Mouse (Mus musculus) CD4-positive, CD25-positive, alpha-beta regulatory T cell, adult 4 months (primary cell): ENCODE measurements around the gene Plekhf1. TPM values are rescaled to one million over a fixed set of nuclear protein-coding genes. Genes with fewer than 3 reads are reported as not detected.
A peak's percentile ranks its signal among the peaks of the same experiment; 100 is the strongest.

Experiments
- ATAC-seq: one replicate; pipeline ENCODE4 v1.8.0; 2017
- polyA plus RNA-seq, 2 experiments: library from polyadenylated mRNA; unstranded; fragments of 100-300 nt; shearing (Covaris generic); gene quantifications; one replicate each; pipeline ENCODE4 v1.2.1; 2017

The Plekhf1 gene
- polyA plus RNA-seq, 2 experiments from 2014 or later = 0.37 to 0.39 TPM

DNA sequence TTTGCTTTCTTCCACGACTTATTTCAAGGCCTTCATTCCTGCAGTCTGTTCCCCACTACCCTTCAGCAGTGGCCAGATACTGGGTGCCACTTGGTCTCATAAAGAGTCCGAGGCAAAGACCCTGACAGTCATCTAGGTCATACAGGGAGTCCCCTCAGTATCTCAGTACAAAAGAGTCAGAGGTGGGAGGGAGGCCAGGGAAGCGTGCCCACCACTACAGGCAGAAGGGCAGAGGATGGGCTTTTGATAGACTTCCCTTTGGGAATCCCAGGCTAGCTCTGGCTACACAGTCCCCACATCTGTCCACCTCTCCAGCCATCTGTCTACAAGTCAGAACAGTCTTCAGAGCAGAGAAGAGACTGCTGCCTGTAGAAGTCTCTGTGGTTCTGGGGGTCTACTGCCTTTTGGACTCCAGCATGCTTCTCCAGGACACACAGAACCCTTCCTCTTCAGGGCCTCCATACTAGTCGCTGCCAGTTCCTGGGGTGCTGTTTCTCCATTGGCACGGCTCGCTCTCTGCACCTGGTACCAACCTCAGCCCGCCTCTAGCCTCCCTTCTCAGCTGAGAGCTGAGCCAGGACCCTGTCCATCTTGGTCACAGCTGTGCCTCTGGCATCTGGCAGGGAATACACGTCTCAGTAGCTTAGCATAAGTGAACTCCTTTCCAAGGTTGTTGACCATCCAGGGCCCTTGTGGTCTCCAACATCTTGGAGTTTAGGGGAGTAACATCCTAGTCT is 9.0 kb downstream of the Plekhf1 start:
- ATAC-seq = no peak

DNA sequence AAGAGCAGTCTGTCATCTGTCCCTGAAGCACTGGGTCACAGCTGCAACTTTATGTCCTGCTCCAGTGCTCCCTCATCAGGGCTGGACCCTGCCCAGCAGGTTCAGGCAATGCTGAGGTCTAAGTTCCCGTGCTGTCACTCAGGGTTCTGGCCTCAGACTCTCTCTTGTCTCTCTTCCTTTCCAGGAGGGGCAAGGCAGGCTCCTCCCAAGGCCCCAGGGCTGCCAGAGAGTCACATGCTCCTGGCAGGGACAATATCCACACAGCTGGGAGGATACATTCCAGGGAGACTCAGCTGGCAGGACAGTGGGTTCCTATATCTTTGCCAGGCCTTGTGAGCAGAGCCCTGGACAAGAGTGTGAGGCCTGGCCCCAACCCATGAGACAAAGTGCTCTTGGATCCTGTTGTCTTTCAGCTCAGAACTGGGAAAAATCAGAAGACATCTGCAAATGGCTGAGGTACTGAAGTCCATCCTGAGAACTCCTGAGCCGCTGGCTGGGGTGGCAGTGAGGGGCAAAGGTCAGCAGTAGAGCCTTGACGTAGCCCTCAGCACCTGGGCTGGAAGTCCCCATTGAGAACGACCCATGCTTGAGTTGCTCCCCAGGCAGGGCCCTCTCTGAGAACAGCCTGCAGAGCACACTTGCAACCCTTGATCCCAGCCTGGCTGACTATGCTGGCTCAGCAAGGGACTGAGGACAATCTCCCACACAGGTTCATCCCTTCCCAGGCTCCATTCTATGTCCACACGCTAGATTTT is 10.2 kb downstream of the Plekhf1 start:
- no peak for ATAC-seq

DNA sequence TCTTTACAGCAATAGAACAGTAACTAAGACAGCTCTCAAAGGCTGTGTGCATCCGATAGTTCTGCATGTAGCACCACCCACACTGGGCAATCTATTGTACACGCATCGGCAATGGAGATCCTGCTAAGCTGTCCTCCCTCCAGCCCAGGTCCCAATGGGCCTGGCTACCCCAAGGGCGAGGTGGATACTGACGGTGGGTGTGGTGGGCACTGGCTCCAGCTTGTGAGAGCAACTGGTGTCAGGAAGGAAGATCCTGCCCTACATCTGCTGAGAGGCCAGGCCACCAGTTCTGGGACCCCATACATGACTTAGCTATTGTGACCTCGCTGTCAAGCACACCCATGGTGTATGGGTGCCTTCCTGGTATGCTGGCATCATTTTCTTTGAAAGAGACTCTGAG is 12.1 kb downstream of the Plekhf1 start:
- ATAC-seq = no peak

DNA sequence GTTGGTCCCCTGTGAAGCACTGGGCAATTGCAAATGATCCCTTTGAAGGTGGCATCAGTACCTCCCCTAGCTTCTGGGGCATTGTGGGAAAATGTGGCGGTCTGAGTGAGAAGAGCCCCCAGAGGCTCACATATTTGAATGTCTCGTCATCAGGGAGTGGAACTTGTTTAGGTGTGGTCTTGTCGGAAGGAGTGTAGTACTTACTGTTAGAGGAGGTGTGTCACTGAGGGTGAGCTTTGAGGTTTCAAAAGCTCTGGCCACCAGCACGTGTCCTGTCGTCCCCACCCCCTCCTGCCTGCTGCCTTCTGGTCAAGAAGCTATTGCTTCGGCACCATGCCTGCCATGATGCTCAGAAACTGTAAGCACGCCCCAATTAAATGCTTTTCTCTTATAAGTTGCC is 12.5 kb downstream of the Plekhf1 start:
- no peak for ATAC-seq

DNA sequence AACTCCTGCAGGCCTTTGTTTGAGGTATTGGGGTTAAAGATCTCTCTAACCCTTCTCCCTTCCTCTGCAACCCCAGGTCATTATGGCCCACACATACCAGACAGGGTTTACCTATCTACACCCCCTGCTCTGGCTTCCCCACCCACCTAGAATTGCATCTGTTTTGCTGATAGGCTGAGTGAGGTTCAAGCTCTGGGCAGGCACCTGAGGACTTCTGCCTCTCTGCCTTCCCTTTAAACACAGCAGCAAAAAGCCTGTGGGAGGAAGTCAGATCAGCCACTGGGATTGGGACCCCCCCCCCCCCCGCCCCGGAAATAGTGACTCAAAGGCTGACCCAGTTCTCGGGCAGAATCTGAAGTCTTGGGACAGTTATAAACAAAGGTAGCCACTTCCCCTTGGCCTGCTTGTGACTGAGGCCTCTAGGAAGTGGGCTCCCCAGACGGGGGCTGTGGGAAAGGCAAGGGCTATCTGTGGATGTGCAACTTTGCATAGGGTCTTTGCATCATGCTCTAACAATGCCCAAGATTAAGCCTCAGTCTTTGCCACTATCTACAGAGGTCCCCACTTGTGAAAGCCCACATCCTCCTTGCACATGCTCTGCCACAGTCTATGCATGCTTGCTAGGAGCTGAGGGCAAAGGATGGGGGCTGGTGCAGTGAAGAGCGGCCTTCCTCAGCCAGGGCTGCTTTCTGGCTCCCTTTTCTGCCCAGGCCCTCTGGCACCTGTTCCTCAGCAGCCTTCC is 13.2 kb downstream of the Plekhf1 start:
- peak; percentile 72 for ATAC-seq

DNA sequence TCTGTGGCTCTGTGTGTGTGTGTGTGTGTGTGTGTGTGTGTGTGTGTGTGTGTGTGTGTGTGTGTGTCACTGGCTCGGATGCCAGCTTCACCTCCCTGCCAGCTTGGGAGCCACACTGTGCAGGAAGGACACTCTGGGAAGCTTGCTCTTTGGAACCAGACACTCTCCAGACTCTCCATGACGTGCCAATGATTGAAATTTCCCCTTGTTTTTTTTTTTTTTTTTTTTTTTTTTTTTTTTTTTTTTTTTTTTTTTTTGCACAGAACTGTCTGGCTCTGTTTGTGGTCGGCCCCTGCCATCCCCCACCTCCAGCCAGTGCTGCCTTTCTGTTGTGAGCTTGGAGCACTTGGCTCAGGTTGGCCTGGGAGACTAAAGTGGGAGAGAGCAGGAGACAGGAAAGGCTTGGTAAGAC is 15.2 kb downstream of the Plekhf1 start:
- ATAC-seq = no peak

DNA sequence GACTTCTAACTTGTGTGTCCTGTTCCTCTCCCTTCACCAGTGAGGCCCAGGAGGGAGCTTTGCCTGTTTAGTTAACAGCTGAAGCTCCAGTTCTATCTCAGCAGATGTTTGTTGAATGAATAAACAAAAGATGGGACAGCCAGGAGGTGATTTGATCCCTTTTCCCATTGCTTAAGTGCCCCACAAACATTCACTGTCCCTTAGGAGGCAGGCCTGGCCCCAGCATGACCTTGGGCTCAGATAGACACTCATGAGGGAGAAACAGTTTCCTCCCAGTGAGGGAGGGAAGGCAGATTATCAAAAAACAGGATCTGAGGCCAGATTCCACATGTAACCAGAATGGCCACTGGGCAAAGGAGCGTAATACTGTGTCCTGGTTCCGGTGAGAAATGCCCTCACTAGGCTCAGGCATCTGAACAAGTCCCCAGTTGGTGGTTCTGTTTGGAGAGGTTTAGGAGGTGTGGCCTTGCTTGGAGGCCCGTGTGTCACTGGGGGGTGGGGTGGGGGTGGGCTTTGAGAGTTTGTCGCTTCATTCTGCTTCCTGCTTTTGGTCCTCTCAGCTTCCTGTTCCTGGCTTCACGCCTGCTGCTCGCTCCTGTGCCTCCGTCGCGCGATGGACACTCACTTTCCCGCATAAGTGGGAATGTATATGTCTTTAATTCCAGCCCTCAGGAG is 18.2 kb downstream of the Plekhf1 start:
- no peak for ATAC-seq

DNA sequence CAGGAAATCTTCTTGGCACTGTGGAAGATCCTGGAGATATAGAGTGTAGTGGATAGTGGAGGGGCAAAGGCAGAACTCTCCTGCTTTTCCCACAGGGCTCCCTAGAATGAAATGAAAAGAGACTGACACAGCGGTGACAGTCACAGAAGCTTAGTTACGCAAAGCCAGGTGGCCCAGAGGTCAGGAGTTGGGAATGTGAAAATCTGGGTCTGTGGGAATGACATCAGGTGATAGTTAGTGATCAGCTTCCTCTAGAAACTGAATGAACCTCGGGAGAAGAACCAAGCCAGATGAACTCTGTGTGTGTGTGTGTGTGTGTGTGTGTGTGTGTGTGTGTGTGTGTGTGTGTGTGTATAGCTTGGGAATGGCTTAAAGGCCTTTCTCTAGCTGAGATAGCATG is 18.8 kb downstream of the Plekhf1 start:
- ATAC-seq = no peak

DNA sequence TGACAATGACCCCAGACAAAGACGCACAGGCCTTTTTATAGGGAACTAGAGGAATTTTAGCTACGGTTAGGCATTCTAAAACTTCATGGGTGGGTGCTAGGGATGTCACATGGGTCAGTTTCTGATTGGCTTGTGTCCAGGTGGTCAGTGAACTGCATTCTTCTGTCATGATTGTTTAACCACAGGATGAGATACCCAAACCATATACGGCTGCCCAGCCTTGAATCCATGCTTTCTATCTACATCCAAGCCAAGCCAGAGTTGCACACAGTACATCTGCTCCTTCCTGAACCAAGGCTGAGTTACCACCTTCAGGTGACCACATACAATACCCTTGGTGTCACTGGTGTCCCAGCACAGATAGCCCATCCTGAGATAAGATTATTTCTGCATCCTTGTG is 21.3 kb downstream of the Plekhf1 start:
- ATAC-seq = no peak

DNA sequence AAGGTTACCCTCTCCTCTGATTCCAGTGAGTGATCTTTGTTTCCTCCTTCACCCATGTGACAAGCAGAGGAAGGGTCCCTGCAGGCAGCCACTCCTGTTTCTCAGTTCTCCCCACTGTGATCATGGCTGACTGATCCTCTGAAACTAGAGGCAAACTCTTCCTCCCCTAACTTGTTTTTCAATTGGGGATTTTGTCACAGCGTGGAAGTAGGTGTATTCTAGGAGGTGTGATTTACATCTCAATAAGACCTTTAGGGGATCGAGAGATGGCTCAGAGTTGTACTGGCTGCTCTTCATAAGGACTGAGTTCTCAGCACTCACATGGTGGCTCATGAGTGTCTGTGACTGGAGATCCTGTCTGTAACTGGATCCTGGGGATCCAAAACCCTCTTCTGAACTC is 22.0 kb downstream of the Plekhf1 start:
- ATAC-seq = no peak

DNA sequence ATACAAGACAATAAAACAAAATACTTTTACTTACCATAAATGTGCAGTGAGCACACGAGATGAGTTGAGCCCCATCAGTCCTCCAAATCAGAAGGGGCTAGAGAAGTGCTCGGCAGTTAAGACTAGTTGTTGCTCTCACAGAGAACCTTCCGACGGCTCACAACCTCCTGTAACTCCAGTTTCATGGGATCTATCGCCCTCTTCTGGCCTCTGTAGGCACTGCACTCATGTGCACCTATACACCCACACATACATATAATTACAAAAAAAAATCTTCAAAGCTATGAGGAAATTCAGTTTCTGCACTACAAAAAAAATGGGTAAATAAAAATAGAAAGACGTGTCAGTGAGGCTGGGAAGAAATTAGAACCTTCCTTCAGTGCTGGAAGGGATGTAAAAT is 23.5 kb downstream of the Plekhf1 start:
- ATAC-seq = no peak

DNA sequence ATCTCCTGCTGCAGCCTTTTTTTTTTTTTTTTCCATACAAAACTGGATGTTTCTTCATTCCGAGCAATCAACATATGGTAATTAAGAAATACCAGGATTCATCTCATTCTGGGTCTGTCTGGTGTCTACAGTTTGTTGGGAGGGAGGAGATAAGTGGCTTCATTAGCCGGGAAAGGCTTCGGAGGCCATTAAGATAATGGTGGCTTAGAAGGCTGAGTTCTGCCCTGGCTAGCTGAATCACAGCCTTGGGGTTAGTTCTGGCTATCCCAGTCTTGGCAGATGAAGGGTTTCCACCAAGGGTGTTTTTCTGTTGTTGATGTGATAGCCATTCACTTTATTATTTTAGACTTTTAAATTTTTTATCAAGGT is 26.5 kb downstream of the Plekhf1 start:
- ATAC-seq = no peak

DNA sequence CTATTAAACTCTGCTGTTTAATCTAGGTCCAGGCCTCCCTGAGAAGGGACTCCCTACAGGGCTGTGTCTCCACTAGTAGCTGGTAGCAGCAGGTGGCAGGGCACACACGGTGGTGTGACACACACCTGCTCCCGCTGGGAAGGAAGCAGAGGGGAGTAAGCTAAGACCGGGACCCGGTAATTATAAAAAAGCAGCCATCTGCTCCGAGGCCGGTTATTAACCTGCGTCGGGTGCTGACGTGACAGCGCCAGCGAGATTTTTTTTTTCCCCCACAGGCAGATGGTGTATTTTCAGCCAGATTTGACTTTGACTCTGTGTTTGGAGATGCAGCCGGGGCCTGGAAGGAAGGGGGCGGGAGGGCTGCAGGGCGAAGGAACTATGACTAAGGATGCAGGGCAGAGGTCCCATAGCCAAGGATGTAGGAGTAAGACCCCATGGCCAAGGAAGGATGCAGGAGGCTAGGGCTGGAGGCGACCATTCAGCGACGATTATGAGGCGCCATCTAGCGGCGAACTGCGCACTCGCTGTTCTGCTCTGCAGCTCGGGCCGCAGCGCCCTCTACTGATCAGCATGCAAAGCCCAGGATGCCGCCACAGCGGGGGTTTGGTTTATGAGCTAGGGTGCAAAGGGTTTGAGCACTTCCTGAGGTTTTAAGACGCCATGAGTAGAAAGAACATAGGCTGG is 27.1 kb downstream of the Plekhf1 start:
- ATAC-seq = peak; percentile 92

DNA sequence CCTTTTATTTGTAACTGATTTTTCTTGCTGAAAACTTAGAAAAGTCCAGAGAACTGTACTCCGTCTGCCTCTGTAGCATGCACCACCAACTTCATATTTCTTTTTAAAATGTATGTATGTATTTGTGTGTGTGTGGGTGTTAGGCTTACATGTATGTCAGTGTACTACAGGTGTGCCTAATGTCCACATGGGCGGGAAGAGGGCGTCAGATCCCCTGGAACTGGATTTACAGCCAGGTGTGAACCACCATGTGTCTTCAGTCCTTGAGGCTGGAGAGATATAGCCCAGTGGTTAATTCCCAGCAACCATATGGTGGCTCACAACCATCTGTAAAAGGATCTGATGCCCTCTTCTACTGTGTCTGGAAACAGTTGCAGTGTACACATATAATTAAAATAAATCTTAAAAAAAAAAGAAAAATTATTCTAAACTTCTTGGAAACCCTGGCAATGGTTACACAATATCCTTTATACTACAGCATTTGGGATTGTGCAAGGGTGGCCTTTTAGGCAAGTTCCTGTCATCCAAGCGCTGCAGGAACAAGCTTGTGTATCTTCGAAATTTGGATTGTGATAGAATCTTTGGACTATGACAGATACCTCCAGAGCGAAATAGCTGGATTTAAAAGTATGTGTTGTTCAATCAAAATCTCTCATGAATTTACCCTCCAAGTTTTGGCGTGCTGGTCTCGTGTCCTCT is 27.8 kb downstream of the Plekhf1 start:
- no peak for ATAC-seq

DNA sequence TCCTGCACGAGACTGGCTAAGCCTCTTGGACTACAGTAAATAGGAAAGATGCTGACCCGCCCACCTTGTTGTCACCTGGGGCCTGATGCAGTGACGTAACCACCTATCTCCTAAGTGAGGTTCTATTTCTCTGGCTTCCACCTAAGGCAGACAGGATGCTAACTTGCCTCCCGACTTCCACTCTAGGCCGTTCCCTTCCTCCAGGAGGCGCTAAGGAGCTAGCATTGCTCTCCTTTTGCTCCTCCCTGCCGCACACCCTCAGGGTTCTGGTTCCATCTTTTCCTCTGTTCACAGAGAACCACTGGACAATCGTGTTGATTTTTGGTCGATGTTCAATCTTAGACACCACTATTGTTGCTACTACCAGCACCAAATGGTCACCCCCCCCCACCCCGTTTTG is 36.2 kb downstream of the Plekhf1 start:
- no peak for ATAC-seq

DNA sequence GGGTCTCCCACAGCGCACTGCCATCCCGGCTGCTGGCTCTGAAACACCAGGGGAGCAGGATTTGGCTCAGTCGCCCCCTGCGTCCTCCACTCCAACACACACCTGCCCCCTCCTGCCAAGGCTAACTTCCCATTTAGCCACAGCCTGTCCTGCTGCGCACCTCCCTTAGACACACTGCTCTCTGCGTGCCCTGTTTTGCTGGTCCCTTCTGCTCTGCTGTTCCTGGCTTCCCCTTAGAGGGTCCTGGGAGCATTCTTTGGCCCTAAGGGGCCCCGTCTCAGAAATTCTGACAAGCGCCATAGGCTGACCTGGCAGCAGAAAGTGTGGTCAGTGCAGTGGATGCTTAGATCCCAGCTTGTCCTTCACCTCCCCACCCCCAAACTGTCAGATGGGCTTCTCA is 36.7 kb downstream of the Plekhf1 start:
- no peak for ATAC-seq

DNA sequence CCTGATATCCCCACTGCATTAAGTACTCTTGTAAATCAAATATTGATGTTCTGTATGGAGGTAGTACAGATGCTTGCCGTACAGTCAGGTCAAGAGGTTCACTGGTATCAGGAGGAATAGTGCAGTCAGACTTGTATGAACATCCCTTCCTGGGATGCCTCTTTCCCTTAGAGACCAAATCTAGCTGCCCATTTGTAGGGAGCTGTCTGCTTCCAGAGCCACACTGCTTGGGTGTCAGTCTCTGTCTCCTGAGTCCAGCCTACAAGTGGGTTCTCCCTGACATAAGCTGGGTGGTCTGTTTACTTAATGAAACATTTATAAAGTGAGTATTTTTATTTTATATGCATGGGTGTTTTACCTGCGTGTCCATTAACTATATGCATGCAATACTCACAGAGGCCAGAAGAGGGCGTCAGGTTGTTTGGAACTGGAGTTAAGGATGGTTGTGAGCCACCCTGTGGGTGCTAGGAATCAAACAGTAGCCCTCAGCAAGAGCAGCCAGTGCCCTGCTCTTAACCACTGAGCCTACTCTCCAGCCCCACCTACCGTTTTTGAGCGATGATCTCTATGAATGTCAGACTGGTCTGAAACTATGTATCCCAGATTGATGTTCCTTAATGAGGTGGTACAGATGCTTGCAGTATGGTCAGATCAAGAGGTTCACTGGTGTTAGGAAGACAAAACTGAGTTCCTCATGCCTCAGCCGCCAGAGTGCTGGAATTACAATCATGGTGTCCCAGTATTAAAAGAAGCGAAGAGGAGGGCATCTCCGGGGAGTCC is 37.6 kb downstream of the Plekhf1 start:
- ATAC-seq = no peak

DNA sequence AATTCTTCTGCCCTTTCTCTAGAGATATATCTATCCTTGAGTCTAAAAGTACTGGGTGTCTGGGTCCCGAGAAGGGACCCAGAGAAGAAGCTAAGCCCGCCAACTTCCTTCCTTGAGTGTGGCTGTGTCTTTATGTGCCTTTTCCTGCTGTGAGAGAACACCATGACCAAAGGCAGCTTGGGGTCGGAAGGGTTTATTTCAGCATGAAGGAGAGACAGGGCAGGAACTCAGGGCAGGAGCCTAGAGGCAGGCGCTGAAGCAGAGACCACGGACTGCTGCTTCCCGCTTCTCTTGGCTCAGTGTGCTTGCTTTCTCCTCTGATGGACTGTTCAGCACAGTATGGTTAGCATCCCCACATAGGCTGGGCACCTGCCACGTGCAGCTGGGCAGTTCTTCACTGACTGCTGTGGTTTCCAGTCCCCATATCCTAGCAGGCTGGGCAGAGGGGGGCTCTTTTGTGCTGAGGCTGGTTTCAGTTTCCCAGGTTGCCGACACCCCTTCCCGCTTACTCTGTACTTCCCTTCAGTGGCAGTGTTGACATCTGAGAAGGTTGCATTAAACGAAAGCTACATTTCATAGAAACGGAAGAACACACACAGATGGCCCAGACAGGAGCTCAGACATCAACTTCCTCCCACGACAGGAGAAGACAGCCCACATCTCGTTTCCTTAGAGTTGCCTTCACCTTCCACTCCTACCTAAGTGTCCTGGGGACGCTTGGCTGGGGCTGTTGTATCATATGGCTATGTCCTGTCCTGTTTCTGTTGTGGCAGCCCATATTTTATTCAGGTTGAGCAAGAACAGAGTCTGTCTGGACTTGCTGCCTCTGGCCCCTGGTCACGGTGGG is 38.5 kb downstream of the Plekhf1 start:
- peak; percentile 80 for ATAC-seq

DNA sequence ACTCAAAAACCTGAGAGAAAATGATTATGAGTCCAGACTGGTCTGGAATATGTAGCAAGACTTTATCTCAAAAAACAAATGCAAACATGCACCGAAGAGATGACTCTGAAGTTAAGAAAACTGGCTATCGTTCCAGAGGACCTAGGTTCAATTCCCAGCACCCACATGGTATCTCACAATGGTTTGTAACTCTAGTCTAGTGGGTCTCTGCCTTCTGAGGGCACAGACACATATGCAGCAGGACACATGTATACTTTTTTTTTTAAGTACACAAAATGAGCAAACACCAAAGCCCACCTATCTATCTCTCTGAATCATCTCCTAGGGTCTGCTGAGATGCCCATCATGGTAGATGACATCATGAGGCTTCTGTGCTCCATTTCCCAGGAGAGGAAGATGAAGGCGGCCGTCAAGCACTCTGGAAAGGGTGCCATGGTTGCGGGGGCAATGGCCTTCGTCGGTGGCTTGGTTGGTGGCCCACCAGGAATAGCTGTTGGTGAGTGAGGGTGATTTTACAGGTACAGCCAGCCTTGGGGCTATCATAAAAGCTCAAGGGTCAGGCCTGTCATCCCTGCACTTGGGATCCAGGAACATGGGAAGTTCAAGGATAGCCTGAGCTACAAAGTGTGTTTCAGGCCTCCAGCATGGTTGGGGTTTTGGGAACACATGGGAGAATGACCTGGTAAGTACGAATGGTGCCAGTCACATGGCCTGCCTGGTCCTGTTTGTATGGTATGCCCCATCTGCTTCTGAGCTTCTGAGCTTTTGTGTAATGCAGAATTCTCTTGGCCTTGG is 39.3 kb downstream of the Plekhf1 start:
- ATAC-seq = no peak
